Mouse (Mus musculus) frontal cortex, postnatal 25 days (tissue): ENCODE results near the gene Frmd4b.

Experiments used
- DNase-seq, 2 experiments: peaks; one replicate each; pipeline ENCODE4 v3.0.0; 2022; ENCODE audit warnings: low spot score in 2 of 2

The Frmd4b gene

DNA sequence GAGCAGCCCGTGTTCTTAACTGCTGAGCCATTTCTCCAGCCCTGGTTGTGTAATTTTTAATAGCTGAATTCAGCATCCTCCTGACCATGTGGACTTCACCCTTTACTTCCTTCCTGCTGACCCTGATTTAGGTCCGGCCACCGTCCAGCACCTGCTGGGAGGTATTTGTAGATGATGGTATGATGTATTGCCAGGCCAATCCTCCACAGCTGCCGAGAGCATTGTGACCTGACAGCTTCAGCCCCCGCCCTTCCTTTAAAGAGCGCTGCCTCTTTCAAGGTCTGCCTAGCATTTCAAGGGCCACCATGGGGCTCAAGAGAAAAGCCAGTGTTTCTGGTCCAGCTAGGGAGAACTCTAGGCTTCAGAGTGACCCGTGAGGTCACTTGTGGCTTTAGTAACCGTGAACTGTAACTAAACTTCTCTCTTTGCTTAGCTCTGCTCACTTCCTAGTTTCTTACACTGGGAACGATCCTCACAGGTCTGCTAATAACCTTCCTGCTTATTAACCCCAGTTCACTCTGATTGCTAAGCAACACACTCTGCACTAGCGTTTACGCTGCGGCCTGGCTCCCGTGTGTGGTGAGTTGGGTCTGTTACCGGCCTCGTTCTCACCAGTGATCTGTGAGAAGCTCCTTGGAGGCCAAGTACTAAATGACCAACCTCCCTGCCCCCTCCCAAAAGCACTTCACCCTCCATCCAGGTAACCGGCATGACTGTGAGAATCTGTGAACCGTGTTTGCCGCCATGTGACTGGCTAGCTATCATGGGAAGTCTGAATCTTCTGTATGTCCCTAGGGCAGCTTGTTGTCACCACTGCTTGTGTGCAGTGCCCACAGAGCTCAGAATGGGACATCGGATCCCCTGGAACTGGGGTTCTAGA is 138.1 kb downstream of the Frmd4b start:
- DNase-seq, result no peak

DNA sequence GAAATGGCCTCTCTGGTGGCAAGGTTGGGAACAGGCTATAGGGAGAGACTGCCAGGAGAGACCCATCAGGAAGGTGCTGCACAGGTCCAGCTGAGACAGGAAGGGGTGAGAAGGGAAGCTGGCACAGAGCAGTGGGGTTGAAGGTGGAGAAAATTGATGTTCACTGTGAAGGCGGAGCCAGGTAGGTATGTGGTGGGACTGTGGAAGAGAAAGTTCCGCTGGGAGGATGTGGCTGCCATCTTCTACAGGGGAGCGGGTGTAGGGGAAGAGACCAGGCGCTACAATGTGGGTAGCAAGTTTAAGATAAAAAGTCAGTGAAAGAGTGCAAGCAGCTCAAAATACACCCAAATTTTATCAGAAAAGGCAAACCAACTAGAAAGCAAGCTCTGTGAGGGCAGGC is 143.7 kb downstream of the Frmd4b start:
- no peak for DNase-seq

DNA sequence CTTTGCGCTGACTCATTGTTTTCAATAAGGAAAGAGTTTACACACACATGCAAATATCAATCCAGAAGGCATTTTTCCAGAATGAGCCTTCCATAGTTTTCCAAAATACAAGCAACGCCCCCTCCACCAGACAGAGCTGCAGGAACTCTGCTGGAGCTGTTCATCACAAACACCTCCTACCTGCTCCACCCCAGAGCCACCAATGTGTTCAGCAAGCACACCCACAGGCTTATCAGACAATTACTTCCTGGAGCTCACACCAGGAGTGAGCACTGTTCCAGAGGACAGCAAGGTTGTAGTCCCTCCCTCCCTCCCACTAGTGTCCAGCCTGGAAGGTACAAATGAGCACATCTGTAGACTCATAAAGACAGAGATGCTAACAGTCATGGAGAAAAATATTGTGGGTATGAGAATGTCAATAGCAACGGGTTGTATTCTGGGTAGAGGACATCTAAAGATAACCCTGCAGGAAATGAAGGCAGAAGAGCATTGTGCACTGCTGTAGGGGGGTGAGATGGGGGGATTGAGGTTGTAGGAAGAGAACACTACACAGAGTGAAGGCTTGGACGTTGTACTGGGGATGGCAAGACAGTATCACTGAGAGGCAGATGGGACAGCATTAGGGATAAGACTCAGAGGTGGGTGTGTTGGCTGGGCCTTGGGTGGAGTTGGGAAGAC is 144.3 kb downstream of the Frmd4b start:
- DNase-seq, result no peak

DNA sequence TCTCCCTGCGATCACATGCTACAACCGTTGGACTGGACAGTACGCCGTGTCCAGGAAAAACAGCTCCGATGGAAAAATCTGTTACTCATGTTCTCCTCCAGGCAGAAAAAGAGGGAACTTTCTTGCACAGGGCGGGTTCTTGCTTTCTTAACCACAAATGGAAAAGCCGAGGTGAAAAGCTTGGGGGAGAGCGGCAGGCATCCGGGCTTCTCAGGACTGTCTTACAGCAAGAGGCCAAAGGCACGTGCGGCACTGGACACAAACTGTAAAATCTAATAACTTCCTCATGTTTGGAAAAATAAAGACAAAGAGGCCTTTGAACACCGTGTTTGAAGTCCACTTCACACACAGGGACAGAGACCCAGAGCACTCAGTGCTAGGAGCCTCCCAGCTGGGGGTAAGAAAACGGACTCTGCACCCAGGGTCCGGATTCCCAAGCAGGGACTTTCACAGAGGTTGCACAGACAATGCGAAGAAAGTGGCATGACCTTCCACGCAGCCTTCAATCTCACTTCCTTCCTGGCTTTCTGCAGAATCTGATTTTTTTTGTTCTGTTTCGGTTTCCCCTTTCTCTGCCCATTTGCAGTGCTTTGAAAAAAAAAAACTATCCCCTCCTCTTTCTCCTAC is 153.3 kb downstream of the Frmd4b start:
- DNase-seq, result no peak

DNA sequence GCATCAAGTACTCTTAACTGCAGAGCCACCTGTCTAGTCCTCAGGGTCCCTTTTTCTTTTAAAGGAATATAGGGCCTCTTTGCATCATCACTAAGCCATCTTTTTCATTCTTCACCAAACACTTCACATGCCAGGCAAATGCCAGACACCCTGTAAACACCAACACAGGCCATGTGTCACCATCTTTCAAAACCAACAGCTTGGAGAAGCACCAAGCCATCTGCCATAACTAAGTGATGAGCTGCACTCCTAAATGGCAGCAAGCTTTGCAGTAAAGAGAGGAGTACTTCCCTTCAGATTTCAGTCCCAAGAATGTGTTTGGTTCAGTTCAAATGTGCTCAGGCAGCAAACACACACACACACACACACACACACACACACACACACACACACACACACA is 154.9 kb downstream of the Frmd4b start:
- no peak for DNase-seq

DNA sequence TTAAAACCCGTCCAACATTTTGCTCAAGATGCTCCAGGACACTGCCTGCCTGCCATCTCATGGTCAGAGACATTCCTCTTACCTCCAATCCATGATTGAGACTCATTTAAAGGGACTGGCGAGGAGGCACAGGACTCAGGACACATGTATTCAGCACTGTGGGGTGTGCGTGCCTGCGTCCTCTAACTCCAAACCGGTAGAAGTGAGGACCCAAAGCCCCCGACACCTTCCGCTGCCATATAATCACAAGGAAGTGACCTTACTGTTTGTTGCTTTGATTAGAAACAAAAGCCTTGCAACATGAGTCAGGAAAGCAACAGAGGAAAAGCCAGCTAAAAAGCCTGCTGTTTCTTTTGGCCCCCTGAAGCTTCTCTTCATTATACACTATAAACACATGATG is 158.2 kb downstream of the Frmd4b start:
- DNase-seq, result no peak

DNA sequence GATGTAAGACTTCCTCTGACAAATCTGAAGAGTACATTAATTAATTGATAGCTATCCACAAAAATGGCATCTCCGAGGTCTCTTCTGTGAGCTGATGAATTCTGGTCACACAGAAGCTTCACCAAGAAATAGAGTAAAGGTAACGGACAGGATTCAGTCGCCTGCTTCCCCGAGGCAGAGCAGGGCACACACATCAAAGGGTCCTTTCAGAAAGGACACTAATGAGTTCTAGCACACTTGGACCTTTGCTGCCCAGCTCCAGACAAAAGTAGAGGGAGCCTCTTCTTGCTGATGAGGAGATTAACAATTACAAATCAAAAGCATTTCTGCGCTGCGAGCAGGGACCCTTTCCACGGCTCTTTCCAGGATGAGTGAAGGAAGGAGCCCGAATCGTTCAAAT is 159.0 kb downstream of the Frmd4b start:
- no peak for DNase-seq

DNA sequence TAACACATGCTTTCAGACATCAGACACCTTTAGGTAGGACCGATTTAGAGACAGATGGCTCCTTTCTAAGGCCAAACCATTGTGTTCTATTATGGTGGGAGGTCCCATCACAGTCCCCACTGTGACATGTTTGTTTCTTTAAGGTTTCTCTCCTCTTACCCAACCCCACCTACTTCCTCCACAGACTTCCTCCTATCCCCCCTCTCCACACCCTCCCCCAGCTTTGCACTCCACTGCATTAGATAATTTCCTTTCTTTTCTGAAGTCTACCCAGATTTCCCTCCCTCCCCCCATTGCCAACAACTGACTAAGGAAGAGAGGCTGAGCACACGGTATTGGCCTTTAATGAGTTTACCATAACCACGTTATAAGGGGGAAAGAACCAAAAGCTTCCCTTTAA is 159.4 kb downstream of the Frmd4b start:
- no peak for DNase-seq

DNA sequence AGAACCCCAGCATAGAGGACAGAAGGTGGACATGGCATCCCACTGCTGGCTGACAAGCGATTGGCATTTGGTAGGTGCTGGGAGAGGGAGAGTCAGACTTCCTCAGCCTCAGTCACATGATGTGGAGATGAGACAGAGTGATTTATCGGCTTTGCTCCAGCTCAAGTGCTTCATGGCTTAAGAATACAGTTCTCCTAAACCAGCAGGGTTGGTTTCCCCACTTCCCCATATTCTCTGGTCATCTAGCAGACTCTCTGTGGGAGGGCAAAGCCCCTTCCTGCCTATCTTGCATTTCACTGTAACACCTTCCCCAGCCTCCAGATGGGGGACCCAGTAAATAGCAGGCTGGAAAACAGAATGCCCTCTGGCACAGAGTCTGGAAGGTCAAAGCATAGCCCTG is 160.1 kb downstream of the Frmd4b start:
- DNase-seq, result no peak

DNA sequence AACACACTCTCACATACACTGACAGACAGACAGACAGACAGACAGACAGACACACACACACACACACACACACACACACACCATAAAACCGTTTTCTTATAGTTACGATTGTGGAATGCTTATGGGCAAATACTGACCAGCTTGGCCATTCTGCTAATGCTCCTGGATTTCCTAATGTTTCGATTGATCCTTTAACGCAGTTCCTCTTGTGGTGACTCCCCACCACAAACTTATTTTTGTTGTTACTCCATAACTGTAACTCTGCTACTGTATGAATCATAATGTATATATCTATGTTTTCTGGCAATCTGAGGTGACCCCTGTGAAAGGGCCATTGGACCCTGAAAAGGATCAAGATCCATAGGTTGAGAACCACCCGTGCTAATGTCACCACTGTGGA is 165.1 kb downstream of the Frmd4b start:
- no peak for DNase-seq

DNA sequence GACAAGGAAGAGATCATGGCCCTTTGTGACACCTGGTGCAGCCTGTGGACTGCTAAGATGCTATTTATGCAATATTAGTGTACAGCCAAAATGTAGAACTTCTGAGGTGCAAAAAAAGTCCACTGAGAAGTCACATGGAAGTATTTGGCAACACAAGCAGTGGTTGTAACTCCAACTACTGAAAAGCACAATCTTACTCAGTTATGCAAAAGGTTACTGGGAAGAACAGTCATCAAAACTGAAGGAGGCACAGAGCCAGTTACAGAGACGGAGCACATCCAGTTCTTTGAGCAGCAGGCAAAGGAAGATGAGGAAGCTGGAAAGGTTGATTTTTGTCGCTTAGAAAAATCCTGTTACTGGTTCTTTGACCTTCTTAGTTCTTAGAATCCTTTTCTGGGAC is 167.5 kb downstream of the Frmd4b start:
- no peak for DNase-seq

DNA sequence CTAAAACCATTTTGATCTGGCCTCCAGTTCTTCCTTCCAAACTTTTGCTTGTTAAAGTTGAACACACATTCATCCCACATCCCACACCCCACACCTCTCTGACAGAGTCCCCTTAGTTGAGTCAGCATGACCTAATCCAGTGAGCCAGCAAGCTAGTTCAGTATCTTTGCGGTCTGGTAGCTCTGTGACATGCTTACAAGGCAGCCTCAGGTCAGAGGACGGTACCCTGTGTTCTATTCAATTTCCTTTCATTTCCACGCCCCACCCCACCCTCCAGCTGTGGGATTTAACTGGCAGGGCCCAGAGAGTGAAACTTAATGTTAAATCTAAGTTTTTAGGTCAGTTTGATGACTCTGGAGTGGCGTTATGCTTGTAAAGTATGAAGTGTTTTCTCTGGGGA is 170.3 kb downstream of the Frmd4b start:
- no peak for DNase-seq

DNA sequence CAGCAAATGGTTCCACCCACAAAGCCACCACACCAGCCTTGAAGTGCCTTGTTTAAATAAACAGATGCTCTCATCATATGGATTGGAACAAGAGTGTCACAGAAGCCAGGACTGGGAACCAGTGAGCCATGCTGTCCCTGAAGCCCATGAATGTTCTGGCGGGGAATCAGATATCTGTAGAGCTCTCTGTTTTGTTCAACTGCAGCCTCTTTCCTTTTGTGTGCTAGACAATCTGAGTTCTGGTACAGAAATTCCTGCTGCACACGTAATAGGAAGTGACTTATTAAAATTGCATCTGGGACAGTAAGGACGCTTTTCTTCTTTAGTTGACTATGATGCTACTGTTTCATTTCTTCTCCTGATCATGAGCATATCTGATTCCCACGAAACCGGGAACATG is 173.2 kb downstream of the Frmd4b start:
- no peak for DNase-seq

DNA sequence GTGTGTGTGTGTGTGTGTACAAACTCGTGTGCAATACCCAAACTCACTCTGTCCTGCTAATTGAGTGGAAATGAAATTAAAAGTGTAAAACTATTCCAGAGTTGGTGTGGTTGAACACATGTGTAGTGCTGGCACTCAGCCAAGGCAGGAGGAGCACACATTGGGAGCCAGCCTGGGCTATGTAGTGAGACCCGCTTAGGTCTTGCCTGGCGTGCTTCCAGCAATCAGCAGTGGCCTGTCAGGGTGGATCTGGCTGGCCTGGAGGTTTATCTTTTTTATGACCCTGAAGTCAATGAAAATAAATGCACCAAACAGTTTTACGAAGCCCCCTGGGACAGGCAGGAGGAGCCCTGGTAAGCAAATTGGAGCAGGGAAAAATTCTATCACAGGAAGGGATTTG is 173.8 kb downstream of the Frmd4b start:
- DNase-seq, result no peak

DNA sequence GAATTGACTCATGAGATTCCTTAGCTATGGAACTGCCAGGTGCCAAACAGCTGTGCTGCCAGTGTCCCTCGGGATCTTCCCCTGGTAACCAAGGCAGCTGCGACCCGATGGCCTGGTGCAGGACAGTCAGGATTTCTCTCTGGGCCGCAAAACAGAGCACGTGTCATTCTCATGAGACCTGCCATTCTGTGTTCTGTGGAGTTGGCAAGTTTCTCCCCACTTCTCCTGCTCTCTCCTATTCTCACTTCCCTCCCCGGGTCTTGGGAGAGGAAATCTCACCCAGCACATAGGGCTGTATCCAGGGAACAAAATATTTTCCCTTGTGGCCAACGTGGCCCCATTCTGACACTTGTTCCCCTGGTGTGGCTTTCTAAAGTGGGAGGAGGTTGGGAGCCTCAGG is 176.0 kb downstream of the Frmd4b start:
- no peak for DNase-seq

DNA sequence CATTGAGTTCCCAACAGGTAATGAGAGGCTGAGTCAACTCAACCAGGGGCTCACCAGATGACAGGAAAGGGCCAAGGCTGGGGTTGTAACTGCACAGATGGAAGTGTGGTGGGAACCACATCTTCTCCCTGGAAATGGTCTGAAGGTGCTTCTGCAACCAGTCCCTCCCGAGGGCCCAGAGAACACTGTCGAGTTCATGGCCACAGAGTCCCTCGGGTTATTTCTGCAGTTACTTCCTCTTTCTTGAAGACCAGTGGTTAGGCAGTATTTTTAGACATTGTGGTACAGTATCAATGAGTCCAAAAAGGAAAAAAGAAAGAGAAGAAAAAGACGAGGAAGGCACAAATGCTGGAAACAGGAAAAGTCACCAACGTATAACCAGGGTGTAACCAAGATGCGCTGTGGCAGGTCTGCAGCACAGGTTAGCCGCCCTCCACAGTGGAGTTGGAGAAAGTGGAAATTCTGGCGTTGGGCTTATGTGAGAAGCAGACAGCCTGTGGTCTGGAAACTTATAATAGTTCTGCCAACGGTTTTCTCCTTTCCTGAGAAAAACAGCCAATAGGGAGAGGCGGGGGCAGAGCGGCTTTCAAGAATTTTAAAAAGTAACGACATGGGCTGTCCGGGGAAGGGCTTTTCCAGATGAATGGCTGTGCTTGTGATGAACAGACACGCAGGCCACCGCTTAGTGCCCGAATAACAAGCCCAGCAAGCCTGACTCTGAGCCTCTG is 178.3 kb downstream of the Frmd4b start:
- DNase-seq, result no peak

DNA sequence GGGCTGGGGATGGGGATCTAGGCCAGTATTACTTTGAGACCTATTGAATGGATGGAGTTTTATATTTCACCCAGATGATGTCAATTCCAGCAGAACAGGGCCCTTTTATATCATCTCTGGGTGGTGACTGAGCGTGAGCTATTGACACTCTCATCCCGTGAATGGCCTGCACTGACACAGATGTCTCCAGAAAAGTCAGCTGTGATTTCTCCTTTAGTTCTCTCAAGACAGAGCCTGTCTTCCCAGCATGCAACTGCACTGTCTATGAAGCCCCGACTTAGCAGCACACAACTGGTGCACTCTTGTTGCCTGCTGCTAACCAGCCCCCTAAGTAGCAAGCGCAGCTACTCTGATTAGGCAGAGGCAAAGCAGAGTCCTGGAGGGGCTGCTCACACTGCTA is 182.6 kb downstream of the Frmd4b start:
- DNase-seq, result no peak

DNA sequence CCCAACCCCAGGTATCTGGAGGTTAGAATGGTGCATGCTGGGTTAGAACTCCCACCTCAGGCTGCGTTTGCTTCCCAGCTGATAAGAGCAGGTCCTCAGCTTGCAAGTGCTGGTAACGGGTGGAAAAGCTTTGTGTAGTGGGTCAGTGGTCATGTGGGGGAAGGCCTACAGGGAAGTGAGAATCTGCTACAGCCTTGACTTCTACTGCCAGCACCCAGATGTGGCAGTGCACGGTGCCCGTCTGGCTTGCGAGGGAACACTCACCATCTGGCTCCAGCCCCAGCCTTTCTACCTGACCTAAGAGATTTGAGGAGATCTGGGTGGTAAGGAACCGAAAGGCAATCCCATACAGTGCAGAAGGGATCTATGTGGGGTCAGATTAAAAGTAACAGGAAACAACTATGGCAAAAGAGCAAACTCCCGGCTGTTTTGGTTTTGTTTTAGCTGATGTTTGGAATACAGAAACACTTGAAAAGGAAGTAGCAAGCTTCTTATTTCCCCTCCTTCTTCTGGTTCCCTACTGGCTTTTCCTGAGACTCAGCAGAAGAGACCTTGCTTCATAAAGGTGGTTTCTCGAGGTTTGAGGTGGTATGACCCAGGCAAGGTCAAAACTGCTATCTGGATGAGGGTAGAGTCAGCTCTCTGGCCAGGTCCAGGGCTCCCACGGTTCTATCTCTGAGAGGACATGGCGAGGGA is 185.9 kb downstream of the Frmd4b start:
- DNase-seq, result no peak

DNA sequence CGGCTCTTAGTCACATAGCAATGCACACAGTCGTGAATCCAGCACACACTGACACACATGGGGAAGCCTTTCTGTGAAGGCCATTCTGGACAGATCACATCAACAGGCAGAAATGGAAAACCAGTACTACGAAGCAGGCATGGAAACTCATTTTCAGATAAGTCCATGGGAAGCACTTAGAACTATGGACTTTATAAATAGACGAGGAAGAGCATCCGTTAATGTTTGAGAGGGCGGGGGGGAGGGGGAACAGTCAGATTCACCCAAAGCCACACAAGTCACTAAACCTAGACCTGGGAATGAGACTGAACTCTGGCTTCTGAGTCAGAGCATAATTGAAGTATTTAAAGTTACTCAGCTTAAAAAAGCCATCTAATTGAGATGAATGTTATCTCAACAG is 186.8 kb downstream of the Frmd4b start:
- no peak for DNase-seq

DNA sequence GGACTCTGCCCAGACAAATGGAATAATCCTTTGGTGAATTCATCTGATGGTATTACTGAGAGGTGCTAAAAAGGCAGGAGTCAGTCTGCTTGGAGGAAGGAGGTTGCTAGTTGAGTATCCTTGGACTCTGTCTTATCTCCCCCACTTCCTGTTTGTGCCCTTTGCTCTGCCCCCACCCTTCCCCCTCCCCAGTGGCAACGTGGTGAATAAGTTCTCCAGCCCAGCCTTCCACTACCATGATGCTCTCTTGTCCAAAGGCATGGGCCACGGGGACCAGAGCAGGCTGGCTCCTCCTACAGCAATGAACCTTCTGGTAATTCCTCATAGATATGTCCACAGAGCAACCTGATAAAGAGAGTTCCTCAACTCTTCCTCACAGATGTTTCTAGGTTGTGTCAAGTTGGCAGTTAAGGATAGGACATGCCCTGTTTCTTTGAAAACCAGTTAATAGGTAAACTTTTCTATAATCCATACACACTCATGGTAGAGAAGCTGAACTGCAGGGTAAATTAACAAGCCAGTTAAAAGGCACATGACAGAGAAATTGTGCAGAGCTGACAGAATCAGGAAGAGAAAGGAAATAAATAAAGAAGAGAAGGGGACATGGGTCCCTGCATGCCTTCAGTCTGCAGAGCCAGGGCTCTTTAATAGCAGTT is 187.5 kb downstream of the Frmd4b start:
- no peak for DNase-seq

DNA sequence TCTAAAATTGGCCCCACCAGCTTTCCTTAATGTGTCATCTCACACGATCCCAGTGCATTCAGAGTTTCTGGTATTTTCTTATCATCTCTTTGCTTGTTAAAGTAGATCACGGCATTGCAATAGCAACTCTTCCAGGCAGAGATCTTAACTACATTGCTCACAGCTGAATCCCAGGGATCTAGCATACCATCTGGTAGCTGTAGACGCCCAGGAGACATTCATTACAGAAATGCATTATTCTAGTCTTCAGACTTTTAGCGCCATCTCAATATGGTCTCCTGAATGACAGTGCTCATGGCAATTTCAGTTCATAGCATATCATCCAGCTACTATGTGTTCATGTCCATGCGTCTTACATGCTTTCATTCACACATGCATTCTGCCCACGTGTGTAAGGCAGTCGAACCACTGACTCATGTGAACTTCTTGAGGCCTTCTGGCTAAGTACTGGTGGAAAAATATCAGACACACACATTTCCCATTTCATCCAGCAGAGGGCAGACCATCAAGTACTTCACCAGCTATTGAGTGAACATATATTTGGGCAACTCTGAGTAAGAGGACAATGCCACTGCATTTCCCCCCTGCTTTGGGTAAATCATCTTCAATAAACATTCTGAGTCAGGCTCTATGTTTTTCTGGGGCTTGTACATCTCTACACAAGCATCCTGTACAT is 197.4 kb downstream of the Frmd4b start:
- peak; percentile 50 to 77 for DNase-seq
